Mouse (Mus musculus) heart, adult 2 months (tissue): ENCODE data around the gene Alg5. TPM values are rescaled to one million over a fixed set of nuclear protein-coding genes. Genes with fewer than 3 reads are reported as not detected.
"Not testable (repeated sequence)": the region's sequence is repeated elsewhere in the genome, so short reads cannot be mapped to it uniquely, and the experiment has no call there.

Source experiments
- DNase-seq, 2 experiments: peaks; one replicate each; pipeline ENCODE4 v3.0.0; 2021
- H3K27ac ChIP-seq: fragments of 200-600 bp; 2 replicates; pipeline ENCODE4 v1.8.1; 2022
- H3K27me3 ChIP-seq: fragments of 200-500 bp; 2 replicates; pipeline ENCODE4 v1.6.1; 2012; ENCODE audit warnings: mild to moderate bottlenecking, low read length, inconsistent platforms, mixed read lengths; ENCODE audit not compliant: control insufficient read depth, insufficient read depth
- H3K36me3 ChIP-seq: fragments of 200-500 bp; 2 replicates; pipeline ENCODE4 v1.6.1; 2012; ENCODE audit warnings: low read length, inconsistent platforms; ENCODE audit not compliant: control insufficient read depth, insufficient read depth
- H3K4me1 ChIP-seq: fragments of 200-500 bp; 2 replicates; pipeline ENCODE4 v1.6.1; 2011; ENCODE audit warnings: low read length; ENCODE audit not compliant: control insufficient read depth, insufficient read depth
- H3K4me3 ChIP-seq: fragments of 200-600 bp; 2 replicates; pipeline ENCODE4 v1.8.1; 2022
- H3K79me2 ChIP-seq: fragments of 200-500 bp; replicated peaks from 2 replicates; pipeline ENCODE4 v1.6.1; 2012; ENCODE audit warnings: mild to moderate bottlenecking, inconsistent platforms, low read length, moderate library complexity, mixed read lengths; ENCODE audit not compliant: control insufficient read depth, insufficient read depth
- H3K9ac ChIP-seq: fragments of 200-500 bp; 2 replicates; pipeline ENCODE4 v1.6.1; 2012; ENCODE audit warnings: low read depth, mild to moderate bottlenecking, control low read depth, inconsistent platforms, low read length, mixed read lengths
- CTCF ChIP-seq: fragments of 200-600 bp; IDR thresholded peaks from 2 replicates; pipeline ENCODE4 v1.8.1; 2022; ENCODE audit warnings: antibody characterized with exemption, mild to moderate bottlenecking, moderate library complexity
- EP300 ChIP-seq: fragments of 200-500 bp; IDR thresholded peaks from 2 replicates; pipeline ENCODE4 v1.6.1; 2011; ENCODE audit warnings: low read depth, low read length, control low read depth; ENCODE audit not compliant: insufficient read depth
- POLR2A ChIP-seq: fragments of 200-500 bp; IDR thresholded peaks from 2 replicates; pipeline ENCODE4 v1.6.1; 2011; ENCODE audit warnings: mild to moderate bottlenecking, low read depth, low read length, control low read depth; ENCODE audit not compliant: insufficient read depth
- WGBS: fragments of 180-500 bp; shearing (Covaris S2); methylation state at CpG from one replicate; pipeline ENCODE4 v1.1.7; 2018; 5-methylcytosine and 5-hydroxymethylcytosine counted together
- intact Hi-C: fragments of 180-260 bp; cut with DNase I; formaldehyde crosslinking; loops from one replicate; pipeline ENCODE4 v1.15.1; 2025
- polyA plus RNA-seq: library from polyadenylated mRNA; depleted of rRNA; stranded (reverse); fragments of >200 nt; gene quantifications from 2 replicates; pipeline ENCODE4 v1.2.3, GENCODE M21; 2012
- total RNA-seq, 2 experiments: library from RNA; stranded (reverse); gene quantifications; 2 replicates each; pipeline ENCODE4 v1.2.3; 2021

Alg5 gene
- total and polyA plus RNA-seq, 3 experiments, result 6.9 to 10.5 (median 8.9) TPM

DNA sequence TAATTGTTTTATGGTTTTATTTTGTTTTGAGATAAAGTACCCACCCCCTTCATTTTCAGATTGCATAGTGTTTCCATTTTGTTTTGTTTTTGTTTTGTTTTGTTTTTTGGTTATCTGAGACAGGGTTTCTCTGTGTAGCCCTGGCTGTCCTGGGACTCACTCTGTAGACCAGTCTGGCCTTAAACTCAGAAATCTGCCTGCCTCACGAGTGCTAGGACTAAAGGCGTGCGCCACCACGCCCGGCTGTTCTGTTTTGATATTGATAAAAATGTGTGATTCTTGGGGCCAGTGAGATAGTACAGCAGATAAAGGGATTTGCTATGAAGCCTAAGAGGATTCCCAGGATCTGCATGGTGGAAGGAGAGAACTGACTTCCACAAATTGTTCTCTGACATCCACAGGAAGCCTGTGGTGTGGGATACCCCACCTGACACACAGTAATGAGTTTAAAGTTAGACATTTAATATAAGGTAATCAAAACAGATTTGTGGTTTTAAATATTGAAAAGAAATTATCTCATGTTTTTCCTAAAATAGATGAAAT, 35.5 kb upstream of the Alg5 start:
- no peak overlapping the region for H3K27ac ChIP-seq
- H3K9ac ChIP-seq, result no peak overlapping the region
- TF ChIP-seq POLR2A (no peak), EP300 (no peak), CTCF (no peak)
- no peak overlapping the region for H3K4me3 ChIP-seq
- intact Hi-C loops, result no loop called here
- DNase-seq, result no peak
- H3K36me3 ChIP-seq, result peaks cover 5% of the 10 kb centered on the region; the same call in 1 of the 2 replicates
- 34% methylated on average over 5 of the region's 5 CpGs for WGBS
- H3K4me1 ChIP-seq, result no peaks in the 10 kb centered on the region
- H3K27me3 ChIP-seq, result no peaks in the 10 kb centered on the region
- no peaks in the 10 kb centered on the region; the same call in 1 of the 2 replicates for H3K79me2 ChIP-seq

DNA sequence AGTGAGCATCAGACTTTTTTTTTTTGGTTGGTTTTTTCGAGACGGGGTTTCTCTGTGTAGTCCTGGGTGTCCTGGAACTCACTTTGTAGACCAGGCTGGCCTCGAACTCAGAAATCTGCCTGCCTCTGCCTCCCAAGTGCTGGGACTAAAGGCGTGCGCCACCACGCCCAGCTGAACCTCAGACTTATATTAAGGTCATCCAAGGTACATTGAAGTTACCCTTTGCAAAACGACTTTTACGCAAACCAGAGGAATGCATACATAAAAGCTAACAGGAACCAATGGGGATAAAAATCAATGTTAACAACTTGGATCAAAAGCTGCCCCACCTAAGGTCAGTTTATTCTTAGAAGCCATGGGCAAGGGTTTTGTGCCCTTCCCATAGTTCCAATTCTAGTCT, 31.2 kb upstream of the Alg5 start:
- WGBS, result 95% methylated on average over 8 of the region's 8 CpGs
- intact Hi-C loops, H3K9ac ChIP-seq, H3K27ac ChIP-seq, DNase-seq, H3K27me3 ChIP-seq, H3K79me2 ChIP-seq, H3K4me3 ChIP-seq, H3K4me1 ChIP-seq, H3K36me3 ChIP-seq: not testable (repeated sequence)

GRCm38 (mm10) chr3:54708972-54709371, 26.4 kb upstream of the Alg5 start:
- no peaks in the 10 kb centered on the region for H3K27me3 ChIP-seq
- no peak overlapping the region for H3K4me3 ChIP-seq
- H3K36me3 ChIP-seq, result peaks cover 17% of the 10 kb centered on the region
- H3K27ac ChIP-seq, result peak overlapping the region; percentile 10; the same call in 1 of the 2 replicates
- H3K79me2 ChIP-seq, result no peaks in the 10 kb centered on the region
- WGBS, result 39% methylated on average over 9 of the region's 9 CpGs
- H3K4me1 ChIP-seq, result no peaks in the 10 kb centered on the region; the same call in 1 of the 2 replicates
- DNase-seq, result peak in 1 of 2 experiments; percentile 21
- TF ChIP-seq EP300, result no peak
- no peak for TF ChIP-seq CTCF
- no peak for TF ChIP-seq POLR2A
- H3K9ac ChIP-seq, result no peak overlapping the region
- intact Hi-C loops, result no loop called here

DNA sequence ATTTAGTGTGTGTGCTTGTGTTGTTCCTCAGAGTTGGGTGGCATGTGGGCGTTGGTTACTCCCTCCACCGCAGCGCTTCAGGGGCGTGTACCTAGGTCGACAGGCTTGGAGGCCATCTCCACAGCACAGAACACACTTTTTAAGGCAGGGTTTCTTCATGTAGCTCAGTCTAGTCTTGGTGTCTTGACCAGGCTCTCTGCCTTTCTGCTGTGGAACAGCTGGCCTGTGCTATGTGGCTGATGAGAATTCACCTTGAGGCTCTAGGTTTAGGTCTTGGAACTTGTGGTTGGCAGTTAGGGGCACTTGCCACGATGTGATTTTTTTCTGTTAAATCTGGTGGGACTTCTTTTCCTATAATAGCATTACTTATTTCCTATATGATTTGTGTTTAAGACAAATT, 21.1 kb upstream of the Alg5 start, which contains the start of gene Gm21958:
TSS of gene Gm21958 (minus strand) at position 101 of the 400 bp plus-strand sequence.
- intact Hi-C loops, result no loop called here
- no peak within 1 kb of the TSS for H3K9ac ChIP-seq
- H3K79me2 ChIP-seq, result no peaks in the 10 kb centered on the region
- WGBS, result 89% methylated on average over 6 of the region's 6 CpGs
- H3K27ac ChIP-seq, result no peak within 1 kb of the TSS
- TF ChIP-seq EP300 (no peak), POLR2A (no peak), CTCF (no peak)
- no peaks in the 10 kb centered on the region for H3K27me3 ChIP-seq
- H3K4me3 ChIP-seq, result no peak within 1 kb of the TSS
- peaks cover 10% of the 10 kb centered on the region for H3K36me3 ChIP-seq
- no peaks in the 10 kb centered on the region for H3K4me1 ChIP-seq
- no peak for DNase-seq

GRCm38 (mm10) chr3:54715461-54715860, 19.9 kb upstream of the Alg5 start:
- 81% methylated on average over 6 of the region's 6 CpGs for WGBS
- intact Hi-C loops, result no loop called here
- H3K9ac ChIP-seq, result no peak overlapping the region
- H3K27ac ChIP-seq, result no peak overlapping the region
- H3K4me3 ChIP-seq, result no peak overlapping the region
- H3K79me2 ChIP-seq, result no peaks in the 10 kb centered on the region
- no peak for DNase-seq
- TF ChIP-seq EP300 (no peak), CTCF (no peak), POLR2A (no peak)
- H3K27me3 ChIP-seq, result no peaks in the 10 kb centered on the region
- H3K4me1 ChIP-seq, result no peaks in the 10 kb centered on the region
- peaks cover 3% of the 10 kb centered on the region; the same call in 1 of the 2 replicates for H3K36me3 ChIP-seq

GRCm38 (mm10) chr3:54717348-54717747, 18.0 kb upstream of the Alg5 start:
- H3K27me3 ChIP-seq, result no peaks in the 10 kb centered on the region
- H3K27ac ChIP-seq, result no peak overlapping the region
- H3K79me2 ChIP-seq, result no peaks in the 10 kb centered on the region
- no peaks in the 10 kb centered on the region; the same call in 1 of the 2 replicates for H3K36me3 ChIP-seq
- no peak for TF ChIP-seq EP300
- no peak for TF ChIP-seq CTCF
- TF ChIP-seq POLR2A, result no peak
- intact Hi-C loops, result no loop called here
- no peak for DNase-seq
- H3K4me3 ChIP-seq, result no peak overlapping the region
- H3K4me1 ChIP-seq, result no peaks in the 10 kb centered on the region
- H3K9ac ChIP-seq, result no peak overlapping the region
- 64% methylated on average over 6 of the region's 6 CpGs for WGBS
